Mouse (Mus musculus): ENCODE measurements around the gene Sat1. TPM values are rescaled to one million over a fixed set of nuclear protein-coding genes. Genes with fewer than 3 reads are reported as not detected.
"Not testable (repeated sequence)": the region's sequence is repeated elsewhere in the genome, so short reads cannot be mapped to it uniquely, and the experiment has no call there.

Gene Sat1
- not detected in 2 replicates for polyA plus RNA-seq (2012; ENCODE audit: insufficient read depth, insufficient read length, low replicate concordance, missing spikeins)

GRCm38 (mm10) chrX:155216271-155216670, at the start of gene Sat1:
TSS of gene Sat1 (minus strand) at chrX:155216449.
- 9% methylated on average over 26 of the region's 26 CpGs for WGBS
- Histone ChIP-seq H3K4me3 (ENCODE audit: insufficient read depth, low read depth, low read length) (peak within 1 kb of the TSS; percentile 52), H3K4me1 (ENCODE audit: control insufficient read depth, insufficient read depth, low read length) (no peaks in the 10 kb centered on the region), H3K27ac (ENCODE audit: insufficient read depth, low read depth, low read length) (0 out of 2 replicates have a peak within 1 kb of the TSS, but pooled peaks have one; percentile 2)
- TF ChIP-seq CTCF (IDR thresholded peaks at IDR 0.05; ENCODE audit: insufficient read depth, low read depth, low read length) (0 out of 2 replicates have a peak, but pooled peaks have one; percentile 19), POLR2A (IDR thresholded peaks at IDR 0.05; ENCODE audit: insufficient read depth, low read depth, low read length) (no peak)

GRCm38 (mm10) chrX:155262915-155263252, 46.6 kb upstream of the Sat1 start:
- no peaks in the 10 kb centered on the region for H3K4me1 ChIP-seq (ENCODE audit: control insufficient read depth, insufficient read depth, low read length)
- H3K4me3 ChIP-seq (ENCODE audit: insufficient read depth, low read depth, low read length), result peak overlapping the region; percentile 80
- H3K27ac ChIP-seq (ENCODE audit: insufficient read depth, low read depth, low read length), result no peak overlapping the region
- 33% methylated on average over 1 of the region's 1 CpGs for WGBS
- TF ChIP-seq POLR2A (IDR thresholded peaks at IDR 0.05; ENCODE audit: insufficient read depth, low read depth, low read length), result no peak
- no peak for TF ChIP-seq CTCF (IDR thresholded peaks at IDR 0.05; ENCODE audit: insufficient read depth, low read depth, low read length)

GRCm38 (mm10) chrX:155262235-155262914, 46.1 kb upstream of the Sat1 start, which contains the start of gene Acot9:
TSS of gene Acot9 (plus strand) at chrX:155262443.
- Histone ChIP-seq H3K27ac (ENCODE audit: insufficient read depth, low read depth, low read length) (no peak within 1 kb of the TSS), H3K4me1 (ENCODE audit: control insufficient read depth, insufficient read depth, low read length) (no peaks in the 10 kb centered on the region), H3K4me3 (ENCODE audit: insufficient read depth, low read depth, low read length) (peak within 1 kb of the TSS; percentile 80)
- TF ChIP-seq POLR2A (IDR thresholded peaks at IDR 0.05; ENCODE audit: insufficient read depth, low read depth, low read length) (no peak), CTCF (IDR thresholded peaks at IDR 0.05; ENCODE audit: insufficient read depth, low read depth, low read length) (no peak)
- 14% methylated on average over 37 of the region's 37 CpGs for WGBS

- Histone ChIP-seq H3K4me3 (ENCODE audit: insufficient read depth, low read depth, low read length) (no peak overlapping the region), H3K4me1 (ENCODE audit: control insufficient read depth, insufficient read depth, low read length) (no peaks in the 10 kb centered on the region), H3K27ac (ENCODE audit: insufficient read depth, low read depth, low read length) (no peak overlapping the region)
- no peak for TF ChIP-seq POLR2A (IDR thresholded peaks at IDR 0.05; ENCODE audit: insufficient read depth, low read depth, low read length)
- TF ChIP-seq CTCF (IDR thresholded peaks at IDR 0.05; ENCODE audit: insufficient read depth, low read depth, low read length), result no peak
These were observed 40.6 kb upstream of the Sat1 start for GRCm38 (mm10) chrX:155256856-155257255.

GRCm38 (mm10) chrX:155218277-155218676, 2.0 kb upstream of the Sat1 start:
- TF ChIP-seq CTCF (IDR thresholded peaks at IDR 0.05; ENCODE audit: insufficient read depth, low read depth, low read length) (no peak), POLR2A (IDR thresholded peaks at IDR 0.05; ENCODE audit: insufficient read depth, low read depth, low read length) (no peak)
- Histone ChIP-seq H3K4me3 (ENCODE audit: insufficient read depth, low read depth, low read length) (no peak overlapping the region), H3K27ac (ENCODE audit: insufficient read depth, low read depth, low read length) (no peak overlapping the region), H3K4me1 (ENCODE audit: control insufficient read depth, insufficient read depth, low read length) (no peaks in the 10 kb centered on the region)
- WGBS, result 53% methylated on average over 2 of the region's 2 CpGs

- WGBS, result 17% methylated on average over 24 of the region's 24 CpGs
- H3K4me3 ChIP-seq (ENCODE audit: insufficient read depth, low read depth, low read length), result peak overlapping the region; percentile 52
- H3K27ac ChIP-seq (ENCODE audit: insufficient read depth, low read depth, low read length), result 0 out of 2 replicates have a peak overlapping the region, but pooled peaks have one; percentile 2
- TF ChIP-seq POLR2A (IDR thresholded peaks at IDR 0.05; ENCODE audit: insufficient read depth, low read depth, low read length) (no peak), CTCF (IDR thresholded peaks at IDR 0.05; ENCODE audit: insufficient read depth, low read depth, low read length) (no peak)
- H3K4me1 ChIP-seq (ENCODE audit: control insufficient read depth, insufficient read depth, low read length), result no peaks in the 10 kb centered on the region
These were observed 574 bp downstream of the Sat1 start for GRCm38 (mm10) chrX:155215501-155216248.

- no peaks in the 10 kb centered on the region for H3K4me1 ChIP-seq (ENCODE audit: control insufficient read depth, insufficient read depth, low read length)
- TF ChIP-seq CTCF (IDR thresholded peaks at IDR 0.05; ENCODE audit: insufficient read depth, low read depth, low read length) (no peak), POLR2A (IDR thresholded peaks at IDR 0.05; ENCODE audit: insufficient read depth, low read depth, low read length) (no peak)
These were observed 1.7 kb downstream of the Sat1 start for GRCm38 (mm10) chrX:155214291-155215136.

GRCm38 (mm10) chrX:155208671-155209070, 7.6 kb downstream of the Sat1 start:
- no peak for TF ChIP-seq POLR2A (IDR thresholded peaks at IDR 0.05; ENCODE audit: insufficient read depth, low read depth, low read length)
- TF ChIP-seq CTCF (IDR thresholded peaks at IDR 0.05; ENCODE audit: insufficient read depth, low read depth, low read length), result no peak

More at GRCm38 (mm10) chrX:155214291-155215136, 1.7 kb downstream of the Sat1 start:
- no peak overlapping the region for H3K27ac ChIP-seq (ENCODE audit: insufficient read depth, low read depth, low read length)
- 79% methylated on average over 5 of the region's 5 CpGs for WGBS
- H3K4me3 ChIP-seq (ENCODE audit: insufficient read depth, low read depth, low read length), result no peak overlapping the region

GRCm38 (mm10) chrX:155205436-155205835, 10.8 kb downstream of the Sat1 start:
- not testable (repeated sequence) for H3K27ac ChIP-seq (ENCODE audit: insufficient read depth, low read depth, low read length); H3K4me1 ChIP-seq (ENCODE audit: control insufficient read depth, insufficient read depth, low read length); H3K4me3 ChIP-seq (ENCODE audit: insufficient read depth, low read depth, low read length)
- WGBS, result 85% methylated on average over 2 of the region's 2 CpGs

More at GRCm38 (mm10) chrX:155208671-155209070, 7.6 kb downstream of the Sat1 start:
- Histone ChIP-seq H3K27ac (ENCODE audit: insufficient read depth, low read depth, low read length) (no peak overlapping the region), H3K4me1 (ENCODE audit: control insufficient read depth, insufficient read depth, low read length) (no peaks in the 10 kb centered on the region), H3K4me3 (ENCODE audit: insufficient read depth, low read depth, low read length) (no peak overlapping the region)
- 29% methylated on average over 1 of the region's 1 CpGs for WGBS
